Mouse (Mus musculus) stomach, embryonic 16.5 days (tissue): ENCODE results near the gene G0s2. TPM values are rescaled to one million over a fixed set of nuclear protein-coding genes. Genes with fewer than 3 reads are reported as not detected.
"Not testable (repeated sequence)": the region's sequence is repeated elsewhere in the genome, so short reads cannot be mapped to it uniquely, and the experiment has no call there.

Experiments used
- ATAC-seq: fragments of 200-750 bp; cut with Nextera tagmentation; 2 replicates; pipeline ENCODE4 v1.8.0; 2017; ENCODE audit warnings: moderate number of reproducible peaks, moderate TSS enrichment; ENCODE audit not compliant: insufficient read depth, low FRiP score
- H3K27ac ChIP-seq: fragments of 300-500 bp; sonication (generic); 2 replicates; pipeline ENCODE4 v1.5.1; 2014; ENCODE audit warnings: low read length
- H3K27me3 ChIP-seq: fragments of 300-500 bp; sonication (generic); 2 replicates; pipeline ENCODE4 v1.6.1; 2014; ENCODE audit warnings: low read length, control low read depth, mixed read lengths; ENCODE audit not compliant: control insufficient read depth, insufficient read depth
- H3K36me3 ChIP-seq: fragments of 300-500 bp; sonication (generic); 2 replicates; pipeline ENCODE4 v1.6.1; 2014; ENCODE audit warnings: low read length; ENCODE audit not compliant: control insufficient read depth, insufficient read depth
- H3K4me1 ChIP-seq: fragments of 300-500 bp; sonication (generic); 2 replicates; pipeline ENCODE4 v1.6.1; 2014; ENCODE audit warnings: low read length, control low read depth, mixed read lengths; ENCODE audit not compliant: control insufficient read depth, insufficient read depth
- H3K4me2 ChIP-seq: fragments of 300-500 bp; sonication (generic); 2 replicates; pipeline ENCODE4 v1.6.1; 2014; ENCODE audit warnings: low read depth, low read length, mixed read lengths
- H3K4me3 ChIP-seq: fragments of 300-500 bp; sonication (generic); replicated peaks from 2 replicates; pipeline ENCODE4 v1.5.1; 2014; ENCODE audit warnings: mild to moderate bottlenecking, low read length
- H3K9ac ChIP-seq: fragments of 300-500 bp; sonication (generic); 2 replicates; pipeline ENCODE4 v1.6.1; 2014; ENCODE audit warnings: low read length
- H3K9me3 ChIP-seq: fragments of 300-500 bp; sonication (generic); replicated peaks from 2 replicates; pipeline ENCODE4 v1.6.1; 2016; ENCODE audit warnings: low read length, control low read depth; ENCODE audit not compliant: control insufficient read depth
- WGBS: fragments of 180-500 bp; shearing (Covaris S2); extraction: QIAGEN DNeasy Blood & Tissue Kit; methylation state at CpG from one replicate; pipeline ENCODE4 v1.1.7; 2014; 5-methylcytosine and 5-hydroxymethylcytosine counted together
- polyA plus RNA-seq: library from polyadenylated mRNA; unstranded; fragments of >200 nt; fragmentation: Nextera tagmentation; extraction: Ambion mirVana; gene quantifications from 2 replicates; pipeline ENCODE4 v1.2.1, GENCODE M21; 2015

Gene G0s2
- polyA plus RNA-seq, 1 experiment from 2014 or later, result 46.7 TPM

DNA sequence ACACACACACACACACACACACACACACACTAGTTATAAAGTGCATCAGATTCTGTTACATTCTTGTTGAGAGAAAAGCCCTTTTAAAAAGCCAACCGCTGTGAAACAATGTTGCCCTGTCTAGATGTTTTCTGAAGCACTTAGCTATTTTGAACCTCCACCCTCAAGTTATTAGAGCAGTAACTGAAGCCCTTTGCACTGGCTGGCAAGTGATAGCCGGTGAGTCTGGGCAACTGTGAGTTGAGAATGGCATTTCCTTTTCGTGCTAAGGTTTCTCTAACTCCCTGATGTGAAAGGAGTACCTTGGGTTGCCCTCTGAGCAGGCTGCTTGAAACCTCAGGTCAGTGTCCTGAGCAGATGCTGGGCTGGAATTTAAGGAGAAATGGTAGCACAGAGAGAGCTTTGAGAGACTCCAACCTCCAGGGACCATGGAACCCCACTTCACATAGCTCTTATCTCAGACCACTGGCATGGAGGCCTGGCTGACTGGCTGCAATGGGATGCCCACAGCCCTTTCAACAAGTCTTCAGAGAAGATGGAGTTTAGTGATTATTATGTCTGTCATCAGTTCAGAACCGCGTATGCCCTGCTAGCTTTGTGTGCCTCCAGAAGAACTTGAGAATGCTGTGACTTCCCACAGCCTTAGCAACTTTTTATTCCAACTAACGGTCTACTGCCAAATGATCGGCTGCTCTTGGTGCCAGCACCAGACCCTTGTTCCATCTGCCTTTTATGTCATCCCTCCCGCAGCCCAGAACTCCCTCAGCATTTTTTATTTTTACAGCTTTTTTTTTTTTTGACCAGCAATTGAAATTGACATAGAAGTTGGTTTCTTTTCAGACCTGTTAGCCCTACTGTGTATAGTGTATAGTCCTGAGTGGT lies 9.8 kb downstream of the G0s2 start:
- no peak overlapping the region for H3K4me2 ChIP-seq
- H3K27ac ChIP-seq, result no peak overlapping the region
- H3K4me1 ChIP-seq, result peaks cover 8% of the 10 kb centered on the region; the same call in 1 of the 2 replicates
- H3K4me3 ChIP-seq, result no peak overlapping the region
- WGBS, result 78% methylated on average over 8 of the region's 8 CpGs
- H3K27me3 ChIP-seq, result no peaks in the 10 kb centered on the region
- no peaks in the 10 kb centered on the region for H3K36me3 ChIP-seq
- H3K9ac ChIP-seq, result no peak overlapping the region
- no peak for ATAC-seq
- no peaks in the 10 kb centered on the region for H3K9me3 ChIP-seq

DNA sequence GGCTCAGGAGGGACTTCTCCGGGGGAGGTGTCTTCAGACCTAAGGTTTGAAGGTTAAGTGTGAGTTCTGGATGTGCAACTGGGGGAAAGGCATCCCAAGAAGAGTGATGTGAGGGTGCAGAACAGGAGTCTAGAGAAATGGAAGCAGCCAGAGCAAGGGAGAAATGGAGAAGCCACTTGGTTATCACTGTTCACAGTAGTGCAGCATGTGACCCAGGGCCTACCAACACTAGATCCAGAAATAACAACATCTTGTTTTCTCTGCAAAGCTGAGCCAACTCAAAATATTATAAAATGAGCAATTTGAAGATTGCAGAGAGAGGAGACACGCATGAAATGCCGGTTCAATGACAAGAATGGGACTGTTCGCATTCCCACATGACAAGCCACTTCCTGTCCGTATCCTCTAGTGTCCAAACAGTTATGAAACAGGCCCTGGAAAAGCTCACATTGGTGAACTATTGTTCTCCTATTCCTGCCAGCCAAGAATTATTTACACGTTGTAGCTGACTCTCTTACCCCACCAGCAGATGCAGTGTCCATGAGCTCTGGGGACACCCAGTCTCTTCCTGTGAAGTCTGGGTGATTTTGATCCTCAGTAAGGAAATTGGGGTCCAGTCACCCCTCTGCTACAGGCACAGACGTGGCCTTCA lies 11.0 kb downstream of the G0s2 start:
- H3K4me1 ChIP-seq, result peaks cover 8% of the 10 kb centered on the region; the same call in 1 of the 2 replicates
- H3K9ac ChIP-seq, result no peak overlapping the region
- no peak overlapping the region for H3K27ac ChIP-seq
- no peak overlapping the region for H3K4me2 ChIP-seq
- H3K36me3 ChIP-seq, result no peaks in the 10 kb centered on the region
- ATAC-seq, result 0 out of 2 replicates have a peak, but pooled peaks have one; percentile 37
- H3K9me3 ChIP-seq, result no peaks in the 10 kb centered on the region
- WGBS, result 59% methylated on average over 7 of the region's 7 CpGs
- no peaks in the 10 kb centered on the region for H3K27me3 ChIP-seq
- no peak overlapping the region for H3K4me3 ChIP-seq

DNA sequence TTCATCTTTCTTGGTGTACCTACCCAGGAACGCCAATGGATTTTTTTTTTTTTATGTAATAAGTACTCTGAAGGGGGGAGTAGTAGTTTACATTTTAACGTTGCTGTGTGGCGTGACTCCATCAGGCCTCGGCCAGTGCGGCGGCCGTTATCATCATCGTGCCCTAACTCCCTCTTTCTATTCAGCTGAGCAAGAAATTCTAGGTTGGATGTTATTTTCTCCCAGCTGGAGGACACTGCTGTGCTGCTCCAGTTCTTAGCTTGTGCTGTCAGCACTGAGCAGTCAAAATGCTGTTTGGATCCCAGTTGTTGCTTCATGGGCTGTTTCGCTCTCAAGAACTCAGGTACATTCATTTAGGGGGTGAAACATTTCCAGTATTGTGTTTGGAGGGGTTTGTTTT lies 13.5 kb downstream of the G0s2 start:
- no peaks in the 10 kb centered on the region for H3K27me3 ChIP-seq
- H3K4me2 ChIP-seq, result no peak overlapping the region
- H3K27ac ChIP-seq, result no peak overlapping the region
- H3K4me3 ChIP-seq, result no peak overlapping the region
- ATAC-seq, result no peak
- H3K9ac ChIP-seq, result no peak overlapping the region
- peaks cover 12% of the 10 kb centered on the region; the same call in 1 of the 2 replicates for H3K4me1 ChIP-seq
- H3K9me3 ChIP-seq, result no peaks in the 10 kb centered on the region
- no peaks in the 10 kb centered on the region for H3K36me3 ChIP-seq
- WGBS, result 77% methylated on average over 9 of the region's 9 CpGs

- Histone ChIP-seq H3K27ac (no peak overlapping the region), H3K4me2 (no peak overlapping the region)
Measured at GRCm38 (mm10) chr1:193256621-193257098, 16.4 kb downstream of the G0s2 start.

GRCm38 (mm10) chr1:193256289-193256577 lies 16.8 kb downstream of the G0s2 start:
- no peak overlapping the region for H3K4me3 ChIP-seq
- H3K36me3 ChIP-seq, result no peaks in the 10 kb centered on the region
- no peak overlapping the region for H3K4me2 ChIP-seq
- H3K27ac ChIP-seq, result no peak overlapping the region
- H3K4me1 ChIP-seq, result 0 out of 2 replicates have a peak, but pooled peaks cover 4% of the 10 kb centered on the region
- ATAC-seq, result peak; percentile 34; the same call in 1 of the 2 replicates
- H3K9ac ChIP-seq, result no peak overlapping the region
- H3K9me3 ChIP-seq, result no peaks in the 10 kb centered on the region
- H3K27me3 ChIP-seq, result no peaks in the 10 kb centered on the region

More at GRCm38 (mm10) chr1:193256621-193257098, 16.4 kb downstream of the G0s2 start:
- 54% methylated on average over 5 of the region's 5 CpGs for WGBS
- H3K4me1 ChIP-seq, result 0 out of 2 replicates have a peak, but pooled peaks cover 4% of the 10 kb centered on the region
- H3K9me3 ChIP-seq, result no peaks in the 10 kb centered on the region
- no peaks in the 10 kb centered on the region for H3K27me3 ChIP-seq
- no peak overlapping the region for H3K4me3 ChIP-seq
- no peak overlapping the region for H3K9ac ChIP-seq
- no peak for ATAC-seq
- no peaks in the 10 kb centered on the region for H3K36me3 ChIP-seq

GRCm38 (mm10) chr1:193255488-193256288 lies 17.3 kb downstream of the G0s2 start:
- H3K9me3 ChIP-seq, result no peaks in the 10 kb centered on the region
- WGBS, result 28% methylated on average over 3 of the region's 3 CpGs
- H3K4me2 ChIP-seq, result no peak overlapping the region
- 0 out of 2 replicates have a peak, but pooled peaks cover 4% of the 10 kb centered on the region for H3K4me1 ChIP-seq
- no peak overlapping the region for H3K27ac ChIP-seq
- H3K36me3 ChIP-seq, result no peaks in the 10 kb centered on the region
- H3K4me3 ChIP-seq, result no peak overlapping the region
- H3K27me3 ChIP-seq, result no peaks in the 10 kb centered on the region
- no peak overlapping the region for H3K9ac ChIP-seq
- peak; percentile 24; the same call in 1 of the 2 replicates for ATAC-seq

GRCm38 (mm10) chr1:193255032-193255431 lies 18.0 kb downstream of the G0s2 start:
- 54% methylated on average over 8 of the region's 8 CpGs for WGBS

DNA sequence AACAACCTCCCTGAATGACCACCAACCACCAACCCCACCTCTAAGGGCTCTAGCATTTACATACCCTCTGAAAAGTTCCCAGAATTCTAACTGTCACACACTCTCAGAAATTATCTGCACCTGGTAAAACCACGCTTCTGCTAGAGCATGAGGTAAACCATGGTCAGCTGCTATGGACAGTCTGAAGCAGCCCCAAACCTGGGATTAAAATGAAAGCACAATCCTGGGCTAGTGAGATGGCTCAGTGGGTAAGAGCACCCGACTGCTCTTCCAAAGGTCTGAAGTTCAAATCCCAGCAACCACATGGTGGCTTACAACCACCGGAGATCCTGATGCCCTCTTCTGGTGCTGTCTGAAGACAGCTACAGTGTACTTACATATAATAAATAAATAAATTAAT lies 19.1 kb downstream of the G0s2 start:
- H3K27ac ChIP-seq, H3K4me2 ChIP-seq, ATAC-seq, H3K4me1 ChIP-seq, H3K36me3 ChIP-seq, H3K9me3 ChIP-seq, H3K9ac ChIP-seq, H3K4me3 ChIP-seq, H3K27me3 ChIP-seq: not testable (repeated sequence)
- 73% methylated on average over 3 of the region's 3 CpGs for WGBS

More at GRCm38 (mm10) chr1:193255032-193255431, 18.0 kb downstream of the G0s2 start:
- Histone ChIP-seq H3K4me1 (0 out of 2 replicates have a peak, but pooled peaks cover 4% of the 10 kb centered on the region), H3K36me3 (no peaks in the 10 kb centered on the region), H3K27ac (no peak overlapping the region), H3K9ac (no peak overlapping the region), H3K4me3 (no peak overlapping the region), H3K9me3 (no peaks in the 10 kb centered on the region), H3K4me2 (no peak overlapping the region), H3K27me3 (no peaks in the 10 kb centered on the region)
- ATAC-seq, result no peak
